Mouse (Mus musculus) forebrain, postnatal 0 days (tissue): Measurements from ENCODE around the gene Mmp9. TPM values are rescaled to one million over a fixed set of nuclear protein-coding genes. Genes with fewer than 3 reads are reported as not detected.

ENCODE experiments used
- ATAC-seq: fragments of 200-750 bp; cut with Nextera tagmentation; 2 replicates; pipeline ENCODE4 v1.8.0; 2017; ENCODE audit warnings: mild to moderate bottlenecking, moderate library complexity
- DNase-seq: peaks from one replicate; pipeline ENCODE4 v3.0.0-alpha.2; 2015
- H3K27ac ChIP-seq: fragments of 300-500 bp; sonication (generic); 2 replicates; pipeline ENCODE4 v1.5.1; 2014; ENCODE audit warnings: low read depth, mild to moderate bottlenecking, antibody characterized with exemption, low read length, moderate library complexity, mixed read lengths
- H3K27me3 ChIP-seq: fragments of 300-500 bp; sonication (generic); 2 replicates; pipeline ENCODE4 v1.6.1; 2014; ENCODE audit warnings: mild to moderate bottlenecking, low read length, mixed read lengths; ENCODE audit not compliant: insufficient read depth
- H3K36me3 ChIP-seq: fragments of 300-500 bp; sonication (generic); 2 replicates; pipeline ENCODE4 v1.6.1; 2014; ENCODE audit warnings: mild to moderate bottlenecking, moderate library complexity; ENCODE audit not compliant: insufficient read depth
- H3K4me1 ChIP-seq: fragments of 300-500 bp; sonication (generic); 2 replicates; pipeline ENCODE4 v1.6.1; 2014; ENCODE audit warnings: antibody characterized with exemption; ENCODE audit not compliant: insufficient read depth
- H3K4me2 ChIP-seq: fragments of 300-500 bp; sonication (generic); 2 replicates; pipeline ENCODE4 v1.6.1; 2014; ENCODE audit warnings: low read depth, mild to moderate bottlenecking, moderate library complexity
- H3K4me3 ChIP-seq: fragments of 300-500 bp; sonication (generic); 2 replicates; pipeline ENCODE4 v1.5.1; 2014; ENCODE audit warnings: low read depth, low read length, mixed read lengths
- H3K9ac ChIP-seq: fragments of 300-500 bp; sonication (generic); 2 replicates; pipeline ENCODE4 v1.6.1; 2014; ENCODE audit warnings: mild to moderate bottlenecking
- H3K9me3 ChIP-seq: fragments of 300-500 bp; sonication (generic); 2 replicates; pipeline ENCODE4 v1.6.1; 2016; ENCODE audit warnings: low read length
- CTCF ChIP-seq: sonication (generic); IDR thresholded peaks from 2 replicates; pipeline ENCODE4 v1.5.1; 2016; ENCODE audit warnings: antibody characterized with exemption, control low read depth, low read depth
- WGBS: fragments of 180-500 bp; shearing (Covaris S2); extraction: QIAGEN DNeasy Blood & Tissue Kit; methylation state at CpG from one replicate; pipeline ENCODE4 v1.1.7; 2014; 5-methylcytosine and 5-hydroxymethylcytosine counted together
- polyA plus RNA-seq: library from polyadenylated mRNA; unstranded; fragments of >200 nt; fragmentation: Nextera tagmentation; extraction: Ambion mirVana; gene quantifications from 2 replicates; pipeline ENCODE4 v1.2.1, GENCODE M21; 2015
- total RNA-seq: library from RNA; depleted of rRNA; stranded (reverse); fragments of >200 nt; gene quantifications from 2 replicates; pipeline ENCODE4 v1.2.3, GENCODE M21; 2014

The Mmp9 gene
- total and polyA plus RNA-seq, 2 experiments from 2014 or later: 8.3 to 14.2 TPM

GRCm38 (mm10) chr2:164907511-164907910, 33.1 kb upstream of the Mmp9 start:
- Histone ChIP-seq H3K4me1 (no peaks in the 10 kb centered on the region; the same call in 1 of the 2 replicates), H3K27me3 (no peaks in the 10 kb centered on the region), H3K9me3 (no peaks in the 10 kb centered on the region), H3K27ac (no peak overlapping the region), H3K4me2 (no peak overlapping the region), H3K4me3 (no peak overlapping the region), H3K36me3 (peaks cover 62% of the 10 kb centered on the region), H3K9ac (no peak overlapping the region)
- 98% methylated on average over 12 of the region's 12 CpGs for WGBS
- no peak for TF ChIP-seq CTCF
- no peak for ATAC-seq
- DNase-seq: no peak

DNA sequence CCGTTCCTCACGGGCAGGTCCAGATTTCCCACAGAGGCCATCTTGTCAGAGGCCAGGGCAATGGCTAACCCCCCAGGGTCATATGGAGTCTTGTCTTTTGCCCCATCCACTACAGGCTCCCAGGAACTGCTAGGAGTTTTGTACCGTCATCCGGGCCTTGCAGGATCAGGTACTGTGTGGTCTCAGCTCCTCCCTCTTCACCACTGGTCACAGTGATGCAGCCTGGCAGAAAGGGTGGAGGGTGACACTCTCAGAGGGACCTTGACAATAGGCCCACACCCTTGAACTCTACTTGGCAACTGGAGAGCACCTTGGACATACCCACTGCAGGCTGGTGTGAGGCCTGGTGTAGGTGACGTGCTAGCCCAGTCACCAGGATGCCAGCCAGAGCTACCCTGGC, 32.6 kb upstream of the Mmp9 start:
- TF ChIP-seq CTCF: no peak

DNA sequence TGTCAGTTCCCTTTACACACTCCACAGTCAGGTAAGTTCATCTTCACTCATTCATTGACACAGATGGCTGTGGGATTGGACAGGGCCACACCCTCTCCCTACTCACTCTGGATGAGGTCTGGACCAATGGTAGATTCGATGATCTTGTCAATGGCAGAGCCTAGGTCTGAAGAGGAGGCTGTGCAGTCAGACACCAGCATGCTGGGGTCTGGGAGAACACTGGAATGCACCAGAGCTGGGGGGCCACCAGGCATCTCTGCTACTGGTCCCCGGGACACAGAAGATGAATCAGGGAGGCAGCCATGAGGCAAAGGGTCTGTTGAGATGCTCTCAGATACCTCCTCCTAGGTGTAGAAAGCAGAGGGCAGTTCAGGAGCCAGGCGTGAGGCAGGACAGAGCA, 31.5 kb upstream of the Mmp9 start:
- Histone ChIP-seq H3K4me2 (no peak overlapping the region), H3K27ac (no peak overlapping the region), H3K36me3 (peaks cover 50% of the 10 kb centered on the region), H3K4me1 (no peaks in the 10 kb centered on the region; the same call in 1 of the 2 replicates), H3K9ac (no peak overlapping the region), H3K9me3 (no peaks in the 10 kb centered on the region), H3K4me3 (no peak overlapping the region), H3K27me3 (no peaks in the 10 kb centered on the region)
- DNase-seq (no peak), ATAC-seq (no peak)
- TF ChIP-seq CTCF: no peak
- WGBS: 97% methylated on average over 3 of the region's 3 CpGs

More for the DNA sequence above, 32.6 kb upstream of the Mmp9 start:
- H3K9ac ChIP-seq: no peak overlapping the region
- H3K36me3 ChIP-seq: peaks cover 57% of the 10 kb centered on the region
- no peaks in the 10 kb centered on the region for H3K9me3 ChIP-seq
- H3K27ac ChIP-seq: no peak overlapping the region
- ATAC-seq: no peak
- no peaks in the 10 kb centered on the region; the same call in 1 of the 2 replicates for H3K4me1 ChIP-seq
- no peak overlapping the region for H3K4me3 ChIP-seq
- H3K27me3 ChIP-seq: no peaks in the 10 kb centered on the region
- DNase-seq: no peak
- no peak overlapping the region for H3K4me2 ChIP-seq
- WGBS: 98% methylated on average over 5 of the region's 5 CpGs

DNA sequence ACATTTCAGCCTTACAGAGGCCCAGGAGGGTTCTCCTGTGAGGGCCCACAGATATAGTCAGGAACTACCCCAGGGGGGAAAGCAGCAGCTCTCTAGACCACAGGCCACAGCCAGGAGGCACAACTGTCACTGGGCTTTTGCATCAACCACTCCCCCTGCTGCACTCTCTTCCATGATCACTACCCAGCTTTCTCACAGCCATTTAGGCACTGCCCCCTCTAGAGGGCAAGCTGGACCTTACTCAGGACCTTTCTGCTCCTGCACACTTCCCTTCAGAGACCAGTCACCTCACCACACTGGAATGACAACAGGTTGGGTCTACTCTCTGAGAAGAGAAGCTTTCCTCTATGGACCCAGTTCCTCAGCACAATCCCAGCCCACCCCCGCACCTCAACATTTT, 31.0 kb upstream of the Mmp9 start:
- peak; percentile 53 for TF ChIP-seq CTCF
- Histone ChIP-seq H3K27ac (no peak overlapping the region), H3K27me3 (no peaks in the 10 kb centered on the region), H3K9me3 (no peaks in the 10 kb centered on the region), H3K36me3 (peaks cover 46% of the 10 kb centered on the region), H3K4me3 (0 out of 2 replicates have a peak overlapping the region, but pooled peaks have one; percentile 80), H3K4me2 (peak overlapping the region; percentile 74), H3K9ac (no peak overlapping the region), H3K4me1 (no peaks in the 10 kb centered on the region; the same call in 1 of the 2 replicates)
- 93% methylated on average over 1 of the region's 1 CpGs for WGBS
- ATAC-seq (no peak), DNase-seq (no peak)

- Histone ChIP-seq H3K27ac (peak overlapping the region; percentile 97), H3K36me3 (peaks cover 36% of the 10 kb centered on the region), H3K4me3 (peak overlapping the region; percentile 80), H3K9ac (peak overlapping the region; percentile 97), H3K4me2 (peak overlapping the region; percentile 74), H3K27me3 (no peaks in the 10 kb centered on the region), H3K4me1 (no peaks in the 10 kb centered on the region; the same call in 1 of the 2 replicates), H3K9me3 (no peaks in the 10 kb centered on the region)
- TF ChIP-seq CTCF: no peak
- ATAC-seq (peak; percentile 10), DNase-seq (no peak)
- WGBS: 6% methylated on average over 37 of the region's 37 CpGs
Observed at GRCm38 (mm10) chr2:164910360-164911061, 30.1 kb upstream of the Mmp9 start.

- WGBS: 1% methylated on average over 88 of the region's 91 CpGs
- ATAC-seq: peak; percentile 91
- H3K9ac ChIP-seq: peak within 1 kb of the TSS; percentile 97
- H3K9me3 ChIP-seq: no peaks in the 10 kb centered on the region
- H3K4me1 ChIP-seq: no peaks in the 10 kb centered on the region; the same call in 1 of the 2 replicates
- H3K27ac ChIP-seq: peak within 1 kb of the TSS; percentile 97
- DNase-seq: peak; percentile 97
- H3K36me3 ChIP-seq: peaks cover 27% of the 10 kb centered on the region
- peak within 1 kb of the TSS; percentile 74 for H3K4me2 ChIP-seq
- TF ChIP-seq CTCF: peak; percentile 68
- no peaks in the 10 kb centered on the region for H3K27me3 ChIP-seq
- peak within 1 kb of the TSS; percentile 80 for H3K4me3 ChIP-seq
Observed at GRCm38 (mm10) chr2:164911086-164912048, 29.2 kb upstream of the Mmp9 start, which contains the start of gene Zfp335. Gene Zfp335, minus strand, starts transcription at chr2:164911757.
